Mouse (Mus musculus) hindbrain, postnatal 0 days (tissue): ENCODE measurements around the gene Gm9821. TPM values are rescaled to one million over a fixed set of nuclear protein-coding genes. Genes with fewer than 3 reads are reported as not detected.
A peak's percentile ranks its signal among the peaks of the same experiment; 100 is the strongest.

Source experiments
- ATAC-seq: fragments of 200-750 bp; cut with Nextera tagmentation; 2 replicates; pipeline ENCODE4 v1.8.0; 2017; ENCODE audit warnings: mild to moderate bottlenecking, moderate TSS enrichment, moderate library complexity
- DNase-seq: peaks from one replicate; pipeline ENCODE4 v3.0.0-alpha.2; 2015; ENCODE audit warnings: low spot score
- H3K27ac ChIP-seq: fragments of 300-500 bp; sonication (generic); 2 replicates; pipeline ENCODE4 v1.5.1; 2014; ENCODE audit warnings: mild to moderate bottlenecking
- H3K27me3 ChIP-seq: fragments of 300-500 bp; sonication (generic); 2 replicates; pipeline ENCODE4 v1.6.1; 2014; ENCODE audit warnings: low read length, mixed read lengths; ENCODE audit not compliant: insufficient read depth
- H3K36me3 ChIP-seq: fragments of 300-500 bp; sonication (generic); 2 replicates; pipeline ENCODE4 v1.6.1; 2014; ENCODE audit warnings: low read length, mixed read lengths; ENCODE audit not compliant: insufficient read depth
- H3K4me1 ChIP-seq: fragments of 300-500 bp; sonication (generic); 2 replicates; pipeline ENCODE4 v1.6.1; 2014; ENCODE audit warnings: antibody characterized with exemption, low read length, mixed read lengths; ENCODE audit not compliant: insufficient read depth
- H3K4me2 ChIP-seq: fragments of 300-500 bp; sonication (generic); 2 replicates; pipeline ENCODE4 v1.6.1; 2014; ENCODE audit warnings: low read depth, mild to moderate bottlenecking, low read length, moderate library complexity, mixed read lengths
- H3K4me3 ChIP-seq: fragments of 300-500 bp; sonication (generic); 2 replicates; pipeline ENCODE4 v1.5.1; 2014; ENCODE audit warnings: low read length
- H3K9ac ChIP-seq: fragments of 300-500 bp; sonication (generic); replicated peaks from 2 replicates; pipeline ENCODE4 v1.6.1; 2014; ENCODE audit warnings: mild to moderate bottlenecking, low read length, moderate library complexity, mixed read lengths
- H3K9me3 ChIP-seq: fragments of 300-500 bp; sonication (generic); 2 replicates; pipeline ENCODE4 v1.6.1; 2016; ENCODE audit warnings: low read length, mixed read lengths
- CTCF ChIP-seq: IDR thresholded peaks from 2 replicates; pipeline ENCODE4 v1.5.1; 2016; ENCODE audit warnings: antibody characterized with exemption, control low read depth, low read depth
- WGBS: fragments of 180-500 bp; shearing (Covaris S2); extraction: QIAGEN DNeasy Blood & Tissue Kit; methylation state at CpG from one replicate; pipeline ENCODE4 v1.1.7; 2014; 5-methylcytosine and 5-hydroxymethylcytosine counted together
- polyA plus RNA-seq: library from polyadenylated mRNA; unstranded; fragments of >200 nt; fragmentation: Nextera tagmentation; extraction: Ambion mirVana; gene quantifications from 2 replicates; pipeline ENCODE4 v1.2.1, GENCODE M21; 2015
- total RNA-seq: library from RNA; depleted of rRNA; stranded (reverse); fragments of >200 nt; gene quantifications from 2 replicates; pipeline ENCODE4 v1.2.3, GENCODE M21; 2014; rRNA removed

Gene Gm9821
- not detected in 2 replicates for total RNA-seq
- polyA plus RNA-seq: 0.08 TPM in 1 of 2 replicates, not detected in the other

- 71% methylated on average over 18 of the region's 18 CpGs for WGBS
These were observed at the start of gene Gm9821 for GRCm38 (mm10) chr2:91945483-91945882. Gm9821 (plus strand) TSS chr2:91945703.

GRCm38 (mm10) chr2:91897968-91898367 lies 47.5 kb upstream of the Gm9821 start:
- Histone ChIP-seq H3K4me3 (no peak overlapping the region), H3K36me3 (no peaks in the 10 kb centered on the region; the same call in 1 of the 2 replicates), H3K4me1 (no peaks in the 10 kb centered on the region), H3K4me2 (no peak overlapping the region), H3K27me3 (no peaks in the 10 kb centered on the region), H3K27ac (no peak overlapping the region), H3K9me3 (no peaks in the 10 kb centered on the region), H3K9ac (no peak overlapping the region)
- DNase-seq: peak; percentile 18
- ATAC-seq: no peak
- TF ChIP-seq CTCF: no peak

More at GRCm38 (mm10) chr2:91945483-91945882, at the start of gene Gm9821:
- peaks cover 36% of the 10 kb centered on the region for H3K4me1 ChIP-seq
- H3K27ac ChIP-seq: peak within 1 kb of the TSS; percentile 68; the same call in 1 of the 2 replicates
- no peaks in the 10 kb centered on the region for H3K9me3 ChIP-seq
- no peaks in the 10 kb centered on the region for H3K27me3 ChIP-seq
- peaks cover 3% of the 10 kb centered on the region; the same call in 1 of the 2 replicates for H3K36me3 ChIP-seq
- no peak for TF ChIP-seq CTCF
- no peak within 1 kb of the TSS for H3K4me2 ChIP-seq
- no peak within 1 kb of the TSS; the same call in 1 of the 2 replicates for H3K9ac ChIP-seq
- no peak for DNase-seq
- no peak within 1 kb of the TSS for H3K4me3 ChIP-seq
- no peak for ATAC-seq

GRCm38 (mm10) chr2:91899141-91899540 lies 46.4 kb upstream of the Gm9821 start:
- WGBS: 96% methylated on average over 3 of the region's 3 CpGs
- ATAC-seq: no peak
- no peak for DNase-seq
- Histone ChIP-seq H3K27me3 (no peaks in the 10 kb centered on the region), H3K9me3 (no peaks in the 10 kb centered on the region), H3K9ac (no peak overlapping the region), H3K4me1 (no peaks in the 10 kb centered on the region), H3K27ac (no peak overlapping the region), H3K4me2 (no peak overlapping the region), H3K36me3 (no peaks in the 10 kb centered on the region; the same call in 1 of the 2 replicates), H3K4me3 (no peak overlapping the region)
- TF ChIP-seq CTCF: no peak

GRCm38 (mm10) chr2:91900431-91900830 lies 45.1 kb upstream of the Gm9821 start:
- H3K9me3 ChIP-seq: no peaks in the 10 kb centered on the region
- H3K9ac ChIP-seq: no peak overlapping the region
- ATAC-seq (no peak), DNase-seq (no peak)
- no peak overlapping the region for H3K27ac ChIP-seq
- no peaks in the 10 kb centered on the region for H3K27me3 ChIP-seq
- no peak overlapping the region for H3K4me2 ChIP-seq
- H3K36me3 ChIP-seq: no peaks in the 10 kb centered on the region; the same call in 1 of the 2 replicates
- no peak overlapping the region for H3K4me3 ChIP-seq
- no peak for TF ChIP-seq CTCF
- 95% methylated on average over 8 of the region's 8 CpGs for WGBS
- peaks cover 3% of the 10 kb centered on the region; the same call in 1 of the 2 replicates for H3K4me1 ChIP-seq

GRCm38 (mm10) chr2:91902336-91902735 lies 43.2 kb upstream of the Gm9821 start:
- no peaks in the 10 kb centered on the region for H3K9me3 ChIP-seq
- WGBS: 56% methylated on average over 5 of the region's 5 CpGs
- H3K27me3 ChIP-seq: no peaks in the 10 kb centered on the region
- H3K9ac ChIP-seq: no peak overlapping the region
- H3K4me1 ChIP-seq: peaks cover 3% of the 10 kb centered on the region; the same call in 1 of the 2 replicates
- no peak overlapping the region for H3K4me3 ChIP-seq
- H3K36me3 ChIP-seq: no peaks in the 10 kb centered on the region; the same call in 1 of the 2 replicates
- no peak overlapping the region for H3K4me2 ChIP-seq
- ATAC-seq (no peak), DNase-seq (no peak)
- H3K27ac ChIP-seq: no peak overlapping the region
- no peak for TF ChIP-seq CTCF

GRCm38 (mm10) chr2:91903171-91903925 lies 42.2 kb upstream of the Gm9821 start:
- Histone ChIP-seq H3K4me1 (peaks cover 3% of the 10 kb centered on the region; the same call in 1 of the 2 replicates), H3K27ac (no peak overlapping the region), H3K9me3 (no peaks in the 10 kb centered on the region), H3K27me3 (no peaks in the 10 kb centered on the region), H3K4me2 (no peak overlapping the region), H3K4me3 (no peak overlapping the region), H3K9ac (no peak overlapping the region), H3K36me3 (no peaks in the 10 kb centered on the region; the same call in 1 of the 2 replicates)
- WGBS: 90% methylated on average over 3 of the region's 3 CpGs
- no peak for TF ChIP-seq CTCF
- DNase-seq (no peak), ATAC-seq (no peak)
